Mouse (Mus musculus) R1 (cell line): ENCODE data around the gene Cacna1c.
A peak's percentile ranks its signal among the peaks of the same experiment; 100 is the strongest.

Experiments used
- DNase-seq: peaks from one replicate; pipeline ENCODE4 v3.0.0-alpha.2; 2018; ENCODE audit warnings: low read depth, low spot score

Gene Cacna1c

GRCm38 (mm10) chr6:119196382-119197305 is at the start of gene Cacna1c:
TSS of gene Cacna1c (minus strand) at chr6:119196418.
- no peak for DNase-seq

- DNase-seq = no peak
Measured at GRCm38 (mm10) chr6:119240871-119241705, 44.9 kb upstream of the Cacna1c start.

DNA sequence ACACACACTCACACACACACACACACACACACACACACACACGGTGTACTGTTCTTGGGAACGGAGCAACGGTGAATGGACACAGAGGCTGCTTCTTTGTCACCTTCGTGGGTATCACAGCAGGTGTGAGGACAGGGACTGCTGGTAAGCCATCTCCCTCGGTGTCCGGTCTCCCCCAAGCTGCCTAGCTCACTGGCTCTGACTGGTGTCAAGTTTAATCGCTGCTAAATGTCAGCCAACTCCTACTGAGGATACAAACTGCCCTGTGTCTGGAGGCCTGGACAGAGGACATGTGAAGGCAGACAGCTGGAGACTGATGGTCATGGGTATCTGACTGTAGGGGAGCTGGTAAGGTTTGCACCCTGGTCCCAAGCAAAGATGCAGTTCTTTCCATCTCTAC is 44.0 kb upstream of the Cacna1c start:
- no peak for DNase-seq

DNA sequence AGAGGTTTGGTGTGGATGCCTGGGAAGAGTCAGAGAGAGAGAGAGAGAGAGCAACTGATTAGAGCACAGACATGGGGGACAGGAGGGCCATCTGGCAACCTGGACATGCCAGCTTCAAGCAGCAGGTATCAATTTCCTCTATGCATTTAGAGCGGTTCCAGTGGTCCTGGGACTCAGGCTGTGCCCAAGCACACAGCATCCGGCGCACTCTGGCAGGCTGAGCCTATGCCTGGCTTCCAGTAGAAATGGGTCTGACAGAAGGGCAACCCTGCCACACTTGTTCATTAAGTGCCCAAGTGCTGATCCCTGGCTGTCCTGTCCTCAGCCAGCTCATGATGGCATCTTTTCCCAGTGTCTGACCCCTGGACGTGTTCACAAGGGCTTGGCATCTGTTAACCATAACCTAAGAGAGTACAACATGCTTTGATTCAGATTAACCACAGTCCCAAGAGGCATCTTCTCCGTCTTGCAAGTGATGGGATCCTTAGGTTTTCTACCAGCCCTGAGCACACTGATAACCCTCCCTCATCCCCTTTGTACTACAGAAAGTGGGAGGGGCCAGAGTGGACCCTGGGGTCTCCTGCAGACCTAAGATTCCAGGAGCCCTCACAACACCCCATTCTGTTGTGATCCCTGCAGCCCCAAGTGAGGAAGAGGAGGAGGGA is 43.3 kb upstream of the Cacna1c start:
- no peak for DNase-seq

GRCm38 (mm10) chr6:119237427-119237989 is 41.3 kb upstream of the Cacna1c start:
- no peak for DNase-seq

DNA sequence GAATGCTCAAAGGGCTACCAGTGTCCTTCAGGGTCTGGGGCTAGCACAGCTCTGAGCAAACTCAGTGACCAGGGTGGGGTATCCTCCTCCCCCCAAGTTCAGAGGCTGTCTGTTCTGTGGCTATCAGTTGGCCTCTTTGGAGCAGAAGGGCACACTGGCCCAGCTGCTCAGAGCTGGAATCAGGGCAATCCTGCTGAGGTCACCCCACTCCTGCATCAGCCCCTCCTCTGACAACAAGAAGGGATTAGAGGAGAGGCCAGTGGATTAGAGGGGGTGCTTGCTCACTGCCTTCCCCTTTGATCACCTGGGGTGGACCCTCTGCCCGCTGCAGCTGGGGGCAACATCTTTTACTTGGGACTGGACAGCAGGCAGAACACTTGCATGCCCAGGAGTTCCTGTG is 40.0 kb upstream of the Cacna1c start, which contains the start of gene Cacna2d4:
Gene Cacna2d4 (plus strand): TSS at position 286 of the 400 bp plus-strand sequence.
- no peak for DNase-seq

DNA sequence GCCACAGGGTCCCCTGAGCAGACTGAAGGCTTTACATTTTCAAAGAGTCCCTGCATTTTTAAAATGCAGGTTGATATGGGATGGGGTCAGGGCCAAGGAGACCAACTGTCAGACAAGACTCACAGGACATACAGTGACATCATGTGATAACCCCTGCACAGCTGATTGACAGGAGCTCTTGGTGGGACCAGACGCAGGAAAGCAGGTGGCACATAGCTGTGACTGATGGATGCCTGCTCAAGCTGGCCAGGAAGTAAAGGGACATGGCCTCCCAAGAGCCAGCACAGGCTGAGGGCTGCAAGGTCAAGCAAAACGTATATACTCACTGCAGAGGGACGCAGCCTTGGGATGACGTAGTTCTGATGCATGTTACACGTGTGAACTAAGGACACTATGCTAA is 39.2 kb upstream of the Cacna1c start:
- DNase-seq = no peak

DNA sequence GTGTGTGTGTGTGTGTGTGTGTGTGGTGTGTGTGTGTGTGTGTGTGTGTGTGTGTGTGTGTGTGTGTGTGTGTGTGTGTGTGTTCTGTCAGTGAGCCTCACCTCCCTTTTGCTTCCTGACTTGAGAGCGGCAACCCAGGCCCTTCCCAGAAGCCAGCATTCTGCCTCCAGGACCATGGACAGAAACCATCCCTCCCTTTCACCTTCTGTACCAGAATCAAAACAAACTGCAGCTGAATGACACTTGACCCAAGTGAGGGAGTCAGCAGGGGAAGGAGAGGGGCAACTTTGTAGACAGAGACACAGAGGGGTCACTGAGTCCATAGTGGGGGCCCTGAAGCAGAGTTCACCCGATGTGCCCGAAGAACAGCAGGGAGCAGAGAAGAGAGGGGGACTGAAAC is 36.8 kb upstream of the Cacna1c start:
- DNase-seq = peak; percentile 46

GRCm38 (mm10) chr6:119228861-119229603 is 32.8 kb upstream of the Cacna1c start:
- DNase-seq = no peak

DNA sequence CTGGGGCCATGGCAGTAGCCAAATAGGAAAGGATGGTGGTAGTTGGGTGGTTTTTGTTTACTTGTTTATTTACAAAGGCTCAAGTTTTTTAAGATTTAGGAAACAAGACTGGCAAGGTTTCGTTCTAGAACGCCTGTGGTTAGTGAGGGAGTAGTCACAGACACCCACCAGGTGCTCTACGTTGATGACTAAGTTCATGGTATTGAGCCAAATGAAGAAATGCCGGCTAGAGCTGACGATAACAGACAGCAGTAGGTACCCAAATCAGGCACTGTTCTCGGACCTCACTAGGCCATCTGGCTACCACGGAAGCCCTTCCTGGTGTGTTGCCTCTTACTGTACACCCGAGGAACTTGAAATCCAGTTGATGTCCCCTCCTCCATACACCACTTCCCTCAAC is 30.8 kb upstream of the Cacna1c start:
- DNase-seq = no peak

- no peak for DNase-seq
Measured at GRCm38 (mm10) chr6:119225731-119226130, 29.5 kb upstream of the Cacna1c start.

DNA sequence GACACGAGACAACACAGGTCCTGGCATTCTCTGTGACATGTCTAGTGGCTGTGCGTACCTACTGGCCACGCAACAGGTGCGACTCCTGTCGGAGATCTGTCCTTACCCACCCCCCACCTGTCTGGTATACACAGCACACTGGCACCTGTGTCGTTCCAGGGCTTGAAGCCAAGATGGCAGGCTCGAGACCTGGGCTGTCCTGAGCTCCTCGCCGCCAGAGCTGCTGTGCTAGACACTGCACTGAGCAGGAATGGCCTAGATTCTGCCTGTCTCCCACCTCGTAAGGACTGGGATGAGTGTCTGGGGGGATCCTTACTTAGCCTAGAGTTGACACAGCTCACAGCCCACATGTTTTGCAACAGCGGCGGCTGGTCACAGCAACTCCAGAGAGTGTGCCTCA is 29.0 kb upstream of the Cacna1c start:
- no peak for DNase-seq

GRCm38 (mm10) chr6:119224451-119225195 is 28.4 kb upstream of the Cacna1c start:
- no peak for DNase-seq

GRCm38 (mm10) chr6:119220297-119220696 is 24.1 kb upstream of the Cacna1c start:
- DNase-seq = peak; percentile 65

GRCm38 (mm10) chr6:119219237-119219870 is 23.1 kb upstream of the Cacna1c start:
- no peak for DNase-seq

DNA sequence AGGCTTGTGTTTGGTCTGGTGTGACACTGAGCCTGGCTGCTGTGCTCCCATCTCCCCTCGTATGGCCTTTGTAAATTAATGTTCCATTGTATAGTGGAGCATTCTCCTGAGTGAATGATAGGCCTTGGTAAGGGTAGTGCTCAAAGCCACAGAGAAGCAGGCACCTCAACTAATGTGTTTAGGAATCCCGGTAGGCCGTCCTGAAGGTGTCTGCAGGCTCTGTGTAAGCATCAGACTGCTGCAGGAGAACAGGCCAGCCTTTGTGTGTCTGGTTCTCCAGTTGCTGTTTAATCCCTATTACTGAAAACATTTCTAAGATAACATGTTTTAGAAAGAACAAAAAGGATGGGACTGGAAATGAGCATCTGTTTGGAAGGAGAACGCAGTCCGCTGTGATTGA is 22.4 kb upstream of the Cacna1c start:
- no peak for DNase-seq

DNA sequence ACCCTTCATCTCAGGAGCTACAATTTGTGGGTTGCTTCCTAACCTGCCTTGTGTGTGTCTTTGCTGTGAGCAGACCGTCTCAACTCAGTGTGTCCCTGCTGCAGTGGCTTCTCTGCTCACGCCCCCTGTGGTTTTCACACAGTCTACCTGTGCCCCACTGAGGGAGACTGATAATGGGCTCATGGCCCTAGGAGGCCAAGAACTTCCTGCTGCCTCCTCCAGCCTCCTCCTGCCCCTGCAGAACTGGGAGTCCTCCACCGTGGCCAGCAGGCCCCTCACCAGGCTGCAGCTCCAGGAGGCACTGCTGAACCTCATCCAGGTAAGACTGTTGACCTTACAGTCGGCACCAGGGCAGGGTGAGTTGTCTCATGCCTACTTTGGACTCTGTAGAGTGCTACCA is 21.4 kb upstream of the Cacna1c start:
- no peak for DNase-seq

DNA sequence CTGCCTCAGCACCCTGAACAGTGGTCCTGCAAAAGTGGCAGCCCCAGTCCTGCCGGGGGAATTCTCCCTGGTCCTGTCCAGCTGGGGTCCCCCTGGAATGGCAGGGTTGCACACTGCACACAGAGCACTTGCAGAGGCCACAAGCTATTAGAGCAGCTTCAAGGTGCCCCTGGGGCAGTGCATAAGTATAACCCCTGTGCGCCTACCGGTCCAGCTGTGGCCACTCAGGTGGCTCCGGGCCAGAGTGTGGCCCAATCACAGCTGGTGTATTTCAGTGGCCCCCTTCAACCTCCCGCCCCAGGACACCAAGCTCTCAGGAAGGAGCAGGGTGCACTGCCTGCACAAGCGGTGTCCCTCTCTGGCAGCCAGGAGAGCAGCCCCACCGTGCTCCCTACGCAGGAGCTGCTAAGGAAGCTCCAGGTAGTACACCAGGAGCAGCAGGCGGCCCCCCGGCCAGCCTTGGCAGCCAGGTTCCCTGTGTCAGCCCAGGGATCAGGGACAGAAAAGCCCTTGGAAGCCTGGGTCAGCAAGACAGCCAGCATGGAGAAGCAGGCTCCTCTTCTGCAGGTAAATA is 18.9 kb upstream of the Cacna1c start:
- DNase-seq = no peak

DNA sequence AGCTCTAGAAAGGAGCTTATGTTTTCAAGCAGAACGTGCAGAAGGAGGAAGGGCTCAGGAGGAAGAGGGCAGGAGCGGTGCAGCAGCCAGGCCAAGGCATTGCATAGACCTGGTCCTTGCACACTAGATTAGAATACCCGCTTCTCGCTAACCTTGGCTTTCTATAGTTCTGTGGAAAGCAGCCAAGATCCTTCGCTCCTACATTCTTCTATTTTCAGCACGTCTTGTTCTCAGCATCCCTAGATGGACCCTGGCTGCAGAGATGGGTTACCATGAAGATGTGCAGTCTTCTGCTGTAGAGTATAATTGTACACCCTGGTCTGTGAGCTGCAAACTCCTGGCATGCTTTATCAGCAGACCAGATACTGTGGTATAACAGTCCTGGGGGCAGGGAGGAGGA is 18.0 kb upstream of the Cacna1c start:
- no peak for DNase-seq
